Mouse (Mus musculus) mesoderm, embryonic 11.5 days (tissue): Measurements from ENCODE around the gene Camk1d.
A peak's percentile ranks its signal among the peaks of the same experiment; 100 is the strongest.
"Not testable (repeated sequence)": the region's sequence is repeated elsewhere in the genome, so short reads cannot be mapped to it uniquely, and the experiment has no call there.

ENCODE experiments used
- DNase-seq: peaks from one replicate; pipeline ENCODE4 v3.0.0-alpha.2; 2012; ENCODE audit warnings: low read depth, low spot score

Gene Camk1d

GRCm38 (mm10) chr2:5572314-5573006 is 141.9 kb downstream of the Camk1d start:
- DNase-seq = peak; percentile 33

GRCm38 (mm10) chr2:5566611-5567010 is 147.7 kb downstream of the Camk1d start:
- DNase-seq = no peak

DNA sequence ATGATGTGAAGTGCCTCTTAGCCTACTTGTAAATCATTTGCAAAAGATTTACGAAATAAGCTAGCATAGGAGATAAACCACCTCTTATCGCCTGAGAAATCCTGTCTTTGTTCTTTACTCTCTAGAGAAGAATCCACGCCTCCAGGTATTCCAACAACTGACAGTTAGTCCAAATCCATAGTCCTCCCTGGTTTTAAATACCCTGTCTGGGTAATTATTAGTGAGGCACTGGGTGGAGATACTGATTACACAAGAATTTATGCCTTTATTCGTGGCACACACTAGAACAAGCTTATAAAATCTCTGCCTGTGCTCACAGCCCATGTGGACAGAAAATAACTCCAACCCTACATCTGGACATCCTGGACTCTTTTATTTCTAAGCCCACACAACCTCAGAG is 150.6 kb downstream of the Camk1d start:
- DNase-seq = no peak

- no peak for DNase-seq
Measured at GRCm38 (mm10) chr2:5561446-5561845, 152.9 kb downstream of the Camk1d start.

GRCm38 (mm10) chr2:5553264-5553663 is 161.1 kb downstream of the Camk1d start:
- no peak for DNase-seq

DNA sequence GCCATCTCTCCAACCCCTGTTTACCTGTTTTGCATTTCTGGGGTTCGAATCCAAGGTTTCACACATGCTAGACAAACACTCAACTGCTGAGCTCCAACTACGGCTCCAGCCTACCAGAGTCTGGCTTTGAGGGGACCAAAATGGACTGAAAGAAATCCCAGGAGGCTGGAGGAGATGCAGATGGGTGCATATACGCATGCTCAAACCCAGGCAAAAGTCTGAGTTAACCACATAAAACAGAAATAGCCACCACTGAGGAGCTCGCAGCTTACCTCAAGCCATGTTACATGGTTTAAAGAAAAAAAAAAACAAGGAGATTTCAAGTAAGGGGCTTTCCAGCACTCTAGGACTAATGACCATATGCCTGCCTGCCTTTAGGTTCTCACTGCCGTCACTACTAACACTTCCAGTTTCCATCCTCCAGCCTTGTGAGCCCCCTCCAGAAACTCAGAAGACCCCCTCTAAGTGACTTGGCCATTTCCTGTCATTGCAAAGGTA is 162.5 kb downstream of the Camk1d start:
- DNase-seq = no peak

GRCm38 (mm10) chr2:5549334-5549733 is 165.0 kb downstream of the Camk1d start:
- DNase-seq = no peak

GRCm38 (mm10) chr2:5548872-5549271 is 165.4 kb downstream of the Camk1d start:
- DNase-seq = no peak

DNA sequence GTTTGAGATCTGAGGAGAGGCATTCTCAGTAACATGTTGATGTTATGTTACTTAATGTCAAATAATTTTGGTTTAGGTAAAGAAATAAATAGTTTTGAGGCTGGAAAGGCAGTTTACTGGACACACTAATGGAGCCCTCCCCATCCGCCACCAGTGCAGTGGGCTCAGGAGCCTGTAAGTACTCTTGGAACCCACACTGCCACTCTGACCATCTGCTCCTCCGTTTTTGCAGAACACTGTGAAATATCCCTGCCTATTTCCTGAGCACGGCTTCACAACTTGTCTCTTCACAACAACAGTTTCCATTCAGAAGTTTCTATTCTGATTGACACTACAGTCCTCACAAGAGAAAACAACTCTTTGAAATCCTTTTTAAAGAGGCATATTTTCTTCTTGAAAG is 173.4 kb downstream of the Camk1d start:
- DNase-seq = no peak

- DNase-seq = not testable (repeated sequence)
Measured at GRCm38 (mm10) chr2:5539894-5540293, 174.4 kb downstream of the Camk1d start.

DNA sequence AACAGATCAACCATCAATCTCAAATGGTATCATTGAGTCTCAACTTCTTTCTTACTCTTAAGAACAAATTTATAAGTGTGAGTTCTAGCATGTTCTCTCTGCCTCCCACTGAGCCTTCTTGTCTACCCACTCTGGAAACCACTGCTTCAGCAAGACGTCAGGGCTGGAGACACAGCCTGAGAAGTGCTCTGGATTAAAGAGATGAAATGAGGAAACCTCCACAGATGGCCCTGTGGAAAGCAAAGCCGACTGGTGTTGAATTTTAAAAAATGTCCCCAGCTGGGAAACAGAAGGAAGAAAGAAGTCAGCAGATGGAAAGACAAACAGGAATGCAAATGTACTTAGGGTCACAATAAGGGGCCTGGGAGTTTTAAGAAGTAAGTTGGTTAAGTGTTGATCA is 180.4 kb downstream of the Camk1d start:
- no peak for DNase-seq

DNA sequence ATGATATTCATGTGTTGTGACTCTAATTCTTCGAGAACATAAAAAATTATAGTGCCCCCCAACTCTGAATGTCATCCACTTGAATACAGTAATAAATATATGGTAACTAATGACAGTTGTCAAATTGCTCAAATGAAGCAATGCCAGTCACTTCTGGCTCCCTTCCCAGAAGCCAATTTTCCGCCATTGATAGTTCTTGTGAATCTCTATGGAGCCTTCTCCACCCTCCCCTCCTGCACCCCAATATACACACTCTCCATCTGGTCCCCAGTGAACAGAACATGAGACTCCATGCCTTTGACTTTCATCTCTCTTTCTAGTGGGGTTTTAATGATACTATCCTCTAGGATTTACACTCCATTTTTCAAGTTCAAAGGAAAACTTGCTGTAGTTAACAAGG is 184.3 kb downstream of the Camk1d start:
- DNase-seq = no peak

DNA sequence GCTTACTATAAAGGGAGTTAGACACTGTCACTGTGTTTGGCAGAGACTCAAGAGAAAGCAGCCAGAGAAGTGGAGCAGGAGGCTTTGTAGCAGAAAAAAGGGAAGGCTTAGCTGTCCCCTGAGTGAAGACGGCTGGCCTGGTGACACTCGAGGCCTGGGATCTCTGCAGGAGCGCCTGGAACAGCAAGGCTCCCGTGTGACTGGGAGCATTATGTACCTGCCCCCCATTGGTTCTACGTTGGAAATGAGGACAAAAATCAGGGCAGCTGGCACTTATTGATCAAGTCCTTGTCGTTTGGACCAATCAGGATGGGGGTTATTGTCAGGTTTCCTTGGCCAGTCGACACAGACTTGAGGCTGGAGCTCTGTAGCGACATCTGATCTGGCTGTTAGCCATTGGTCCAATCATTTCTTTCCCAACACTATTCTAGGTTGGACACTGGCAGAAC is 195.1 kb downstream of the Camk1d start:
- DNase-seq = peak; percentile 2

- no peak for DNase-seq
Measured at GRCm38 (mm10) chr2:5515106-5515505, 199.2 kb downstream of the Camk1d start.

DNA sequence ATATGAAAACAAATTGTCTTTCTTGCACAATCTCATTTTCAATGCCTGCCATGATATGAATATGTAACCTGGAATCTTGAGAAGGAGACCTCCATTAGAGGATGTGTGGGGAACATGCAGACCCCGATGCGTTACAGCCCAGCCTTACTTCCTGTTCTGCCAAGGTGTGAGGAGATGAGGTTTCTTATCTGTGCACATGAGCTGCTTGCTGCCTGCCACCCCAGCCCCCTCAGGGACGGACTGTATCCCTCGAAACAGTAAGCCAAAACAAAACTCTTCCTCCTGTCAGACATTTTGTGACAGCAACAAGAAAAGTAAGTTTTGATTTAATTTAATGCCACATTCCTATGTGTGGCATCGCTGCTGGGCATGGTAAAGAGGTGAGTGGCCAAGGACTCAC is 200.2 kb downstream of the Camk1d start:
- DNase-seq = no peak

DNA sequence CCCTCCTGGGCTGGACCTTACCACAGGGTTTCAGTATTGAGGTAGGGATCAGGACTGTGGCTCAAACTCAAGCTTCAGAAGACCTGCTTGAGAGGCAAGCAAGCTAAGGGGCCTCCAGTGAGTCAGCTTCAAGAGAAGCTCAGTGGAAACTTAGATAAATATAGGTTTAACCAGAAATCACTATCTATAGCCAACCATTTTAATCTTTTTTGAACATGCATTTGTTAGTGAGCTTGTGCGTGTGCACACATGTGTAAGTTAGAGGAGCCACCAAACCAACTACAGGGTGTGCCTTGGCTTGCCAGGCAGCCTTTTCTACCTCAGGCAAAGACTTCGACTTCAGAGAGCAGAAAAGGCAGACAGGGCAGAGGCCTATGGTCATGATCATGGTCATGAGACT is 200.7 kb downstream of the Camk1d start:
- no peak for DNase-seq

DNA sequence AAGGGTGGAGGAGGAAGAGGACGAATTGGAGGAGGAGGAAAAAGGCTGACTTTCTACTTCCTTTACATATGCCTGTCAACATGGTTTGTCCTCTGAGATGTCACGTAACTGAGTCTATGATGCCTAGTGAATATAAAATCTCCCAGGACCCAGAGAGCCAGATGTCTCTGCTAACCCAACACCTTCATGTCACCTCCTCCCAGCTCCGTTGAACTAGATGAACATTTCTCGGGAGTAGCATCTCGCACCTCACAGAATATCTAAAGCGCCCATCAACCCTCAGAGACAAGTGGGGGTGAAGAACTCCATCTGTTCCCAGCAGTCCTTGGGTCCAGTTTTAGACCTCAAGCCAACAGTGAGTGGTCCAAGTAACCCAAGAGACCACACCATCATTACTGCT is 204.3 kb downstream of the Camk1d start:
- no peak for DNase-seq

- DNase-seq = no peak
Measured at GRCm38 (mm10) chr2:5499620-5500019, 214.7 kb downstream of the Camk1d start.

DNA sequence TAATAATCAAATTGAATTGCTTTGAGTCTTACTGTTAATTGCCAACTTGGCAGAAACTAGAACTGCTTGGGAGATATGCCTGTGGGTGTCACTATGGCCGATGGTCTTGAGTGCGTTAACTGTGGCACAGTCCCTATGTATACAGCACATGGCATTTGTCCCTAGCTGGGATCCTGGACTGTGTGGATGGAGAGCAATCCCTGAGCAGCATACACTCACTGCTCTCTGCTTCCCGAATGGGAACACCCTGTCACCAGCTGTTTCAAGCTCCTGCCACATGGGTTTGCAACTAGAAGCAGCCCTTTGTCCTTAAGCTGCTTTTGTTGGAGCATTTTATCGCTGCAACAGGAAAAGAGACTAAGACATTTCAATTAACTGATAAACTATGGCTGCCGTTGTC is 224.4 kb downstream of the Camk1d start:
- DNase-seq = no peak

DNA sequence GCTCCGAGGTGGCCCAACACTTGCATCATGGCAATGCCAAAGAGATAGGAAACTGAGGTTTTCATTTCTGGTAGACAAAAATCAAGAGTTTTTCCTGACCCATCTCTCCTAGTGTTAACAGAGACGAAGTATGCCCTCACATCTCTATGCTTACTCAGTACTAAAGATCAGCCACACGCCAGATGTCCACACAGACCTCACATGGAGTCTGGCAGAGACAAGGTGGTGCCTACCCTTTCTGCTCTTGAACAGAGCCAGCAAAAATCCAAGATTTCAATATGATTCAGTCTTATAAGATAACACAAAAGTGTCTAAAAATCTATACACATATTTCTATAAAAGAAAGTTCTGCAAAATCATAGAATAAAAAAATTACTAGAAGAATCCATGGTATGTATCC is 227.0 kb downstream of the Camk1d start:
- no peak for DNase-seq

DNA sequence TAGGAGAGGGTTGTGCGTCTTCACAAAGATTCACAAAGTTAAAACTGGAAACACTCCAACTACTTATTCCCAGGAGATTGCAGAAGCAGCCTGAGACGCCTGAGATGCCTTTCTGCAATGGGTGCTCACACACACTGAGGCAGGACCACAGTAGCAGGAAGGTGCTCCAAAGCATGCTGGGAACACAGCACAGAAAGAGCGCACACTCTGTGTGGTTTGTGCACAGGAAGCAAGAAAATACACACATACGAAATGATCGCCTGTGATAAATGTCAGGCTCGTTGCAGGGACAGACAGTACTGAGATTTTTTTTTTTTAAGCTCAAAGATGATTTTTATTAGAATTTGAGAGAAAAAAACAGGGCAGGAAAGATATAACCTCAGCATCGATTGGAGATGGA is 227.7 kb downstream of the Camk1d start:
- no peak for DNase-seq

DNA sequence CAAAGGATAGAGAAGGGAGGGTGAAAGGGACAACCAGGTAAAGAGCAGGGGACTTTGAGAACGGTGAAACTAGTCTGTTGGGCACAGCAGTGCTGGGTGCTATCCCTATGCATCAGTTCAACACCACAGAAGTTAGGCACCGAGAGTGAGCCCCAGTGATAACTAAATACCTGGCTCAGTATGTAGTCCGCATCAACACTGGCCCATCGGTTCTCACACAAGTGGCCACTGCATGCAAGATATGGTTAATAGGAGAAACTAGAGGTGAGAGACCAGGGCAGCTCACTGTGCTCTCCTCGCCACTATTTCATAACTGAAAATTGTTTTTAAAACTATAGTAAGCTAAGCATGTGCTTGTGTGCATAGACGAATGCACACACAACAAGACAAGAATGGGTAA is 228.5 kb downstream of the Camk1d start:
- DNase-seq = no peak

DNA sequence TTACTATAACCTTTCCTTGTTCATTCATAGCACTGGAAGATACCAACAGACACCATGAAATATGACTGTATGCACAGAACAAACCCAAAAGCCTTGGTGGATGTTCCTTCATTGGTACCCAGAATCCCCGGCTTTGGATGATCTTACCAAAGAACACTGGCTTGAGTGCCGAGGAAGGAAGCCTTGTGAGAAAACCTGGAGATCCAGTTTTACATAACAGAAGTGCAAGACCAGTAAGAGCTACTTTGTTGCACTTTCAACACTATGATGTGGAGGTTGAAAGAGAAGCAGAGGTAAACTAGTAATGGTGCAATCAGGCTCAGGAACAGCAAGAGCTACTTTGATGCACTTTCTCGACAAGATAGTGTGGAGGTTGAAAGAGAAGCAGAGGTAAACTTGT is 234.4 kb downstream of the Camk1d start:
- DNase-seq = no peak

DNA sequence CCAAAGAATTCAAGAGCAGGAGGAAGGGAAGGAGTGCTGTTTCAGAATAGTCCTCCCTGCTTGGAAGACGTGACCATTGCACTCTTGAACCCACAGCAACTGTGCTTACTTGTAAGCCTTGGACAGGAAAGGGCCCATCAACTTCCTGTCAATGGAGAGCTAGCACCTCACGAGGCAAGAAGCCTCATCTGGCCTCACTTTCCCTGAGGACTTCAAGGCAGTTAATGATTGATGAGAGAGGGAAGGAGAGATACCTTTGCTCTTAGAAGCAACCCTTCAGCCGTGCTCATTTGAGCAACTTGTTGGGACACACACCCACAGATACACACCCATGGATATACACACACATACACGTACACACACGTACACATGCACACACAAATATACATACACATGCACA is 235.6 kb downstream of the Camk1d start:
- no peak for DNase-seq
